Mouse (Mus musculus): ENCODE measurements around the gene 2610528J11Rik.

Gene 2610528J11Rik

GRCm38 (mm10) chr4:118542510-118543157 is 15.8 kb downstream of the 2610528J11Rik start:
- DNase-seq (ENCODE audit: low spot score) = no peak

GRCm38 (mm10) chr4:118543158-118543530 is 16.3 kb downstream of the 2610528J11Rik start:
- DNase-seq (ENCODE audit: low spot score) = no peak

DNA sequence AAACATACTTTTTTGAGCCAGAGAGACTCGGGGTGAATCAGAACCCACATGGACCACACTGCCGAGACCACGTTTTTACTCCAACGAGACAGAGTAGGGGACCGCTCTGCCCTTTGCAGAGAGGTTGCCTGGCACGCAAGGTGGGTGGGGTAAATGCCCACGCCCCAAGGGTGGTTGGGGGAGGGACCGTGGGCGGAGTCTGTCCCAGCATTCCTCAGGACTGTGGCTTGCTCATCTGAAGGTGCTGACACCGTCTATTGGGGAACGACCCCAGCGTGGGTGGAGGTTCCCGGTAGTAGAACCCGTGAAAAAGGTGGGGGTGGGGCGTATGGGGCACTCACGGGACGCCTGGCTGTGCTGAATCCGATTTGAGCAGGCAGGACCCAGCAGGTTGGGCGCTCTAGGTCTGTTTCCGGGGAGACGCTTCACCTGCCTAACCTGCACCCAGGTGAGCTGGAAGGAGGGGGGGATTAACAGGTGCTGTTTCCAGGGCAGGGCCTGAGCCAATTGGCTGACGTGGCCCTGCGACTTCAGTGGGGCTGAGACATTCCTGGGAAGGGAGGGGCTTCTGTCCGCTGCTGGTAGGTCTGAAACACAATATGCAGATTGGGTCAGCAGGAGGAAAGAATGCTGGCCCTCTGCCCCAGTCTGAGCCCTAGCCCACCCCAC is 16.9 kb downstream of the 2610528J11Rik start, which contains the start of gene Tmem125:
Gene Tmem125, minus strand, starts transcription at position 453 of the 669 bp plus-strand sequence.
- DNase-seq (ENCODE audit: low spot score) = peak; percentile 69

DNA sequence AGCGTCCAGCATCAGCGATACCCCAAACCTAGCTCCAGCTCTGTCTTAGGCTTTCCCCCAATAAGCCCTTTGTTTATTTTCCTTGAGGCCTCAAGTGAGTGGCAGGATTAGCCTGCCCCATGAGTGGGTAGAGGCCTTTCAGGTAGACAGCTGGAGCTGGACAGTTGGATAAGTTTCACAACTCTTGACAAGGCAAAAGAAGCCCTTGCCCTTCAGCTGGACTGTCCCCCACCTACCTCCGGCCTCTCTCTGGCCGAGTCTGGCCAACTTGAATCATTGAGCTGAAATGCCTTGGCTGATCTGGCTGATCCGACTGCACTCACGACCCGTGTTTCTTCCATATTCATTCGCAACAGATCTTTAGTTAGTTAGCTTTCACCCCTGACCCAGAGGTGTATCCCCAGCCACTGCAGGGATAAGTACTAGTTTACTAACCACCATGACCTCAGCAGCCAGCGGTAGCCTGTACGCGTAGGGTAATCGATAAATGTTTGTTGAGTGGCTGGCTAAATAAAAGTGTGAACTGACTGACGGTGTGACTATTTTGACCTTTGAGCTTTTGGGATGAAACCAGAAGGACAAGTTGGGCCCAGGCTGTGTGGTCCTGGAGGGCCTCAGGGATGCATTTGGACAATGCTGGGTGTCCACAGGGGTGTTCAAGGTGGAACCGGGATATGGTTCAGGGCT is 17.8 kb downstream of the 2610528J11Rik start:
- no peak for DNase-seq (ENCODE audit: low spot score)

DNA sequence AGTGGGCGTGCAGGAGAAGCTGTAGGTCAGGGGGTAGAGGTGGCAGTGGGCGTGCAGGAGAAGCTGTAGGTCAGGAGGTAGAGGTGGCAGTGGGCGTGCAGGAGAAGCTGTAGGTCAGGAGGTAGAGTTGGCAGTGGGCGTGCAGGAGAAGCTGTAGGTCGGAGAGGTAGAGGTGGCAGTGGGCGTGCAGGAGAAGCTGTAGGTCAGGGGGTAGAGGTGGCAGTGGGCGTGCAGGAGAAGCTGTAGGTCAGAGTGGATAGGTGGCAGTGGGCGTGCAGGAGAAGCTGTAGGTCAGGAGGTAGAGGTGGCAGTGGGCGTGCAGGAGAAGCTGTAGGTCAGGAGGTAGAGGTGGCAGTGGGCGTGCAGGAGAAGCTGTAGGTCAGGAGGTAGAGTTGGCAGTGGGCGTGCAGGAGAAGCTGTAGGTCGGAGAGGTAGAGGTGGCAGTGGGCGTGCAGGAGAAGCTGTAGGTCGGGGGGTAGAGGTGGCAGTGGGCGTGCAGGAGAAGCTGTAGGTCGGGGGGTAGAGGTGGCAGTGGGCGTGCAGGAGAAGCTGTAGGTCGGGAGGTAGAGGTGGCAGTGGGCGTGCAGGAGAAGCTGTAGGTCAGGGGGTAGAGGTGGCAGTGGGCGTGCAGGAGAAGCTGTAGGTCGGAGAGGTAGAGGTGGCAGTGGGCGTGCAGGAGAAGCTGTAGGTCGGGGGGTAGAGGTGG is 20.8 kb downstream of the 2610528J11Rik start:
- DNase-seq (ENCODE audit: low spot score) = peak; percentile 89

DNA sequence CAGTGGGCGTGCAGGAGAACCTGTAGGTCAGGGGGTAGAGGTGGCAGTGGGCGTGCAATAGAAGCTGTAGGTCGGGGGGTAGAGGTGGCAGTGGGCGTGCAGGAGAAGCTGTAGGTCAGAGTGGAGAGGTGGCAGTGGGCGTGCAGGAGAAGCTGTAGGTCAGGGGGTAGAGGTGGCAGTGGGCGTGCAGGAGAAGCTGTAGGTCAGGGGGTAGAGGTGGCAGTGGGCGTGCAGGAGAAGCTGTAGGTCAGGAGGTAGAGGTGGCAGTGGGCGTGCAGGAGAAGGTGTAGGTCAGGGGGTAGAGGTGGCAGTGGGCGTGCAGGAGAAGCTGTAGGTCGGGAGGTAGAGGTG is 21.3 kb downstream of the 2610528J11Rik start:
- DNase-seq (ENCODE audit: low spot score) = peak; percentile 78

GRCm38 (mm10) chr4:118553039-118553649 is 26.3 kb downstream of the 2610528J11Rik start:
- no peak for DNase-seq (ENCODE audit: low spot score)

DNA sequence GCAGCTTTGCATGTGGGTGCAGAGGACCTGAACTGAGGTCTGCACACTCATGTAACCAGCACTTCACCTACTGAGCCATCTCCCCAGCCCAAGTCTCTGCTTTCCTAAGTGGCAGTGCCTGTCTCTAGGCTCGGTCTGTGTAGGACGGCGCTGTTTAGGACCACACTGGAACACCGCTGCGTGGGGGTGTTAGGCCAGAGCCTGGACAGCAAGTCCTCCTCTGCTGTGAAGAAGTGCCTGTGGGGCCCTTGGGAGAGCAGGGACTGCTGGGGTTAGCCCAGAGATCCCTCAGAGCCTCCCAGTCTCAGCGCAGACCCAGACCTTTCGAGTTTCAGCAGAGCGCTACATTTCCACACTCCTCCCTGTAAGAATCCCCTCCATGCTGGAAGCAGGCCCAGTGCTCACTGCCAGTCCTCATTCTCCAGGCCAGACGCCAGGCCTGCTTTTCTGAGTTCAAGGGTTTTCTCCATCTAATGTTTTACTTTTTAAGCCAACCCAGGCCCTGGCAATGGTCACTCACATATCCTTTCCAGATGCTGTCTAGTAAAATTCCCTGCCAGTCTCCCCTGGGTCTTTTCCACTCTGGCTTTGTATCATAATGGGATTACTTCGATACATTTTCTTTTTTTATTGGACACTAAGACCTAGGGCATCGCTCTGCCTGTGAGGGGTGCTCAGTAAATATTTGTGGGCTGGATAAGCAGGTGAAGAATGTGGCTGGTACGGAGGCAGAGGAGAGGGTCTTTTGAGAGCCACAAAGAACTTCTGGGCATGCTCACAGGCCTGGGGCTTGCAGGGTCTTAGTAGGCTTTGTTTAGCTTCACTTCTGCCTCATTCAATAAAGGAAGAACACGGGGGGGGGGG is 37.5 kb downstream of the 2610528J11Rik start:
- DNase-seq (ENCODE audit: low spot score) = no peak

GRCm38 (mm10) chr4:118564926-118565279 is 38.1 kb downstream of the 2610528J11Rik start:
- DNase-seq (ENCODE audit: low spot score) = no peak

DNA sequence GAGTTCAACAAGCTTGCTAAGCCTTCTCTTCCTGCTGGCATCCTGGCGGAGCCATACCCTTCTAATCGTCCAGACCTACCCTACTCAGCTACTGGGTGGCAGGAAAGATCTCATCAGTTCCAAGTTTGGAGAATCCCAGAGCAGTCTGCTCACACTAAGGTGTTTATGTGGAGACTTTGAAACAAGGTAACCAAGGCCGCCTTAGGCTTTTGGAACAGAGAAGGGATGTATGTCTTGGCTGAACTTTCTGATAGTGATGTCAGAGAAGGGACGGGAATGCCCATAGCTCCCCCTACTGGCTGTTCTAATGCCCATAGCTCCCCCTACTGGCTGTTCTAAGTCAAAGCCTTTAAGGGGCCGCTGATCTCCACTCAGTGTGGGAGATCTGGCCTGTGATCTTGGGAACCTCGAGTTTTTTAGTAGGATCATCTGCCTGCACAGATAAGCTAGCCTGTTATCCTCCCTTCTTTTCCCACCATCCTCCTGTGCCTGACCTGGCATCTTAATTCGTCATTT is 39.4 kb downstream of the 2610528J11Rik start:
- peak; percentile 57 for DNase-seq (ENCODE audit: low spot score)

- DNase-seq (ENCODE audit: low spot score) = no peak
These were observed 41.9 kb downstream of the 2610528J11Rik start for GRCm38 (mm10) chr4:118568709-118569108.

DNA sequence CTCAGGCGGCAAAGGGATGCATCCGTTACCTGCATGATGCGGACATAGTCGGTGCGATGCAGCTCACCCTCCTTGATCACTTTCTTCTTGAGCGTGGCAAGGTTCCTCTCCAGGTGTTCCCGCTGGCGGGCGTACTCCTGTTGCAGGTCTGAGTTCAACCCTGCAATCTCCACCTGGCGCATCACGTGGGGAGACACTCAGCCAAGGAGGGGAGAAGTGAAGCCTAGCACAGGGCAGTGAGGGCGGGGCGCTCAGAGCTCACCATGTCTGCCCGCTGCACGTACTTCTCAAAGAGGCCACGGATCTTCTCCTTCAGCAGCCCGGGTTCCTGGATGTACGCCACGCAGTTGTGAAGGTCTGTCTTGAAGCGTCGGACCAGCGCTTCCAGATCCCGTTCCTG is 42.5 kb downstream of the 2610528J11Rik start:
- no peak for DNase-seq (ENCODE audit: low spot score)

DNA sequence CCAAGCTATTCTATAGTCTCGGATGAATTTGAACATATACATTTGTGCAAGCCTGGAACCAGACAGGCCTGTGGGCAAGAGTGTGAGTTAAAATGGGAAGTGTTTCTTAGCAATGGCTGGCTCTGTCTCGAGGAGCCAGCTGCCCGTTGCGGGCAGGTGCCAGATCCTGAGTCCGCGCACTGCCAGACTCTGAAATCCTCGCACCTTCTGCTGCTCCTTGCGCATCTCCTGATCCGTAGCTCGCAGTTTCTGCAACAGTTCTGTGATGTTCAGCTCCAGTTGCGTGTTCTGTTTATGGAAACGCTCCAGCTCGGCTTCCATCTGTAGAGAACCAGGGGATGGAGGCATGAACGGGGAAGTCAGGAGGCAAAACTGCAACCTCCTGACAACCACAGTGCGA is 44.6 kb downstream of the 2610528J11Rik start:
- DNase-seq (ENCODE audit: low spot score) = no peak

GRCm38 (mm10) chr4:118576097-118576496 is 49.3 kb downstream of the 2610528J11Rik start:
- peak; percentile 95 for DNase-seq (ENCODE audit: low spot score)

GRCm38 (mm10) chr4:118579313-118579712 is 52.5 kb downstream of the 2610528J11Rik start:
- peak; percentile 78 for DNase-seq (ENCODE audit: low spot score)

Data from testis, postnatal 10 days (tissue).